Mouse (Mus musculus) G1E (cell line): ENCODE measurements around the gene Pcf11. TPM values are rescaled to one million over a fixed set of nuclear protein-coding genes. Genes with fewer than 3 reads are reported as not detected.

Source experiments
- ATAC-seq: 2 replicates; pipeline ENCODE4 v1.8.0; 2016; ENCODE audit warnings: mild to moderate bottlenecking; ENCODE audit not compliant: insufficient number of reproducible peaks, poor library complexity, low FRiP score, severe bottlenecking; ENCODE audit errors: extremely low read depth
- DNase-seq: peaks from one replicate; pipeline ENCODE4 v3.0.0; 2012; ENCODE audit warnings: low spot score
- H3K27me3 ChIP-seq: 2 replicates; pipeline ENCODE4 v1.6.1; 2012; ENCODE audit warnings: mild to moderate bottlenecking, low read length, inconsistent platforms; ENCODE audit not compliant: insufficient read depth
- H3K36me3 ChIP-seq: replicated peaks from 2 replicates; pipeline ENCODE3; 2012; ENCODE audit warnings: mild to moderate bottlenecking, inconsistent platforms
- H3K4me1 ChIP-seq: 2 replicates; pipeline ENCODE4 v1.6.1; 2012; ENCODE audit warnings: low read depth, low read length, inconsistent platforms, mixed read lengths; ENCODE audit not compliant: insufficient read depth
- H3K4me3 ChIP-seq: 2 replicates; pipeline ENCODE4 v1.5.1; 2012; ENCODE audit warnings: low read depth, mild to moderate bottlenecking, inconsistent platforms, low read length, moderate library complexity, mixed read lengths
- H3K9me3 ChIP-seq: replicated peaks from 2 replicates; pipeline ENCODE4 v1.6.1; 2012; ENCODE audit warnings: inconsistent platforms
- CTCF ChIP-seq: IDR thresholded peaks from 2 replicates; pipeline ENCODE4 v1.5.1; 2012; ENCODE audit warnings: low read depth, low read length, inconsistent platforms, mixed read lengths
- GATA1 ChIP-seq: IDR thresholded peaks from 2 replicates; pipeline ENCODE4 v1.6.1; 2012; ENCODE audit warnings: borderline replicate concordance, low read length, inconsistent platforms, mixed read lengths
- GATA2 ChIP-seq: IDR thresholded peaks from 2 replicates; pipeline ENCODE4 v1.6.1; 2012; ENCODE audit warnings: low read depth, low read length, inconsistent platforms, borderline replicate concordance
- POLR2AphosphoS5 ChIP-seq: IDR thresholded peaks from 2 replicates; pipeline ENCODE4 v1.6.1; 2012; ENCODE audit warnings: low read depth, low read length, inconsistent platforms; ENCODE audit not compliant: insufficient replicate concordance
- TAL1 ChIP-seq: conservative IDR thresholded peaks from 2 replicates; pipeline ENCODE4 v1.6.1; 2012; ENCODE audit warnings: low read depth, low read length, inconsistent platforms, mixed read lengths
- polyA plus RNA-seq: library from polyadenylated mRNA; stranded (reverse); fragments of >175 nt; gene quantifications from 2 replicates; pipeline ENCODE4 v1.2.3, GENCODE M21; 2012
- total RNA-seq, 2 experiments: library from RNA; stranded (forward) in 1 of 2; stranded (reverse) in 1 of 2; fragments of 200-1000 nt in 1 of 2; fragments of >200 nt in 1 of 2; fragmentation: Nextera tagmentation in 1 of 2; gene quantifications; 2 replicates each; pipeline ENCODE4 v1.2.3; 2014 to 2017

Pcf11 gene
- total and polyA plus RNA-seq, 3 experiments = 77.1 to 175 (median 89.9) TPM

DNA sequence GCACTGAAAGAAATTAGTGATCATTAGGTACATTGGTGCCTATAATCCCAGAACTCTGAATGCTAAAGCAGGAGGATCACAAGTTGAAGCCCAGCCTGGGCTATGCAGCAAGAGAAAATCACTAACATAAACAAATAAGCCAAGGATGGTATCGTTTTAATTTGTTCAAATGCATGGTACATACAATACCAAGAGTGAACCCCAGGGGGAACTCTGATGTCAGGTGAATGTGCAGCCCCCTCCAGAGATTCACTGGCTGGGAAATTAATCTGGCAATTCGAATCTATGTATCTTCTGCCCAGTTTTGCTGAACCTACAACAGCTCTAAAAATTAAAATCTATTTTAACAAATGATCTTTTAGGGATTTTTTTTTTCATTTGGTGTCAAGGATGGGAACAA is 45.2 kb downstream of the Pcf11 start:
- DNase-seq (no peak), ATAC-seq (no peak)
- no peaks in the 10 kb centered on the region for H3K4me1 ChIP-seq
- TF ChIP-seq CTCF (no peak), TAL1 (no peak)
- H3K36me3 ChIP-seq = no peaks in the 10 kb centered on the region
- no peaks in the 10 kb centered on the region for H3K9me3 ChIP-seq
- H3K27me3 ChIP-seq = no peaks in the 10 kb centered on the region
- H3K4me3 ChIP-seq = no peak overlapping the region

DNA sequence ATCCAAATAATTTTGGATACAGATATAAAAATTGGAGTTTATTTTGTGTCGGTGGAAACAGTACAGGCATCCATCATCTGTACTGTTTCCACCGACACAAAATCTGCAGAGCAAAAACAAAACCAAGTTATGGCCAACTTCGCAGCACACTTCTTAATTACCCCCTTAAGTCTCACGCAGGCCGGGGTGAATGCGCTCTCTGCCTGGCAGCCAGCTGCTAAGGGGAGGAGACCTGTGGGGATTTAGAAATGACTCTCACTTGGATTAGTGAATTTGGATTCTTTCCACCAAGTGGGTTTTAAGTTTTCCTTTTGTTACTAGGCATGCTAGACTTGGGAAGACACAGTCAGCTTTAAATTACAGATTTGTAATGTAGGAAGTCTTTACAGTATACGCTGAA is 58.9 kb downstream of the Pcf11 start:
- H3K4me3 ChIP-seq = no peak overlapping the region
- H3K9me3 ChIP-seq = no peaks in the 10 kb centered on the region
- H3K4me1 ChIP-seq = no peaks in the 10 kb centered on the region
- H3K36me3 ChIP-seq = no peaks in the 10 kb centered on the region
- DNase-seq (no peak), ATAC-seq (no peak)
- TF ChIP-seq GATA2 = no peak
- no peak for TF ChIP-seq POLR2AphosphoS5
- no peak for TF ChIP-seq GATA1
- no peak for TF ChIP-seq TAL1
- H3K27me3 ChIP-seq = no peaks in the 10 kb centered on the region; the same call in 1 of the 2 replicates

DNA sequence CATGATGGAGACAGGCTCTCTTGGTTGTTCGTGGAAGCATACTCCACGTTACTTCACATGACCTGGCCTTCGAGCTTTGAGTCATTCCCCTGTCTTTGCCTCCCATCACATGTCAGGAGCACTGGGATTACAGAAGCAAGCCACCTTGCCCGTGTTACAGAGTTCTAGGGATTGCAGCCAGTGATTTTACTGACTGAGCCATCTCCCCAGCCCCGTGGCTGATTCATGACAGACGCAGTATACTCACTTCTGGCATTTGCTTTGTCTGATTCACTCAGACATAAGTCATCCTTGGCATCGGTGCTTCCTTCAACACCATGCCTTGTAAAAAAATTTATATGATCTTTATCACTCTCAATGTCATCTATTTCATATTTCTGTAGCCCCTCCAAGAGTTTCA is 64.8 kb downstream of the Pcf11 start:
- H3K27me3 ChIP-seq = no peaks in the 10 kb centered on the region; the same call in 1 of the 2 replicates
- TF ChIP-seq TAL1 = no peak
- no peak for TF ChIP-seq CTCF
- no peak for TF ChIP-seq GATA1
- TF ChIP-seq GATA2 = no peak
- TF ChIP-seq POLR2AphosphoS5 = no peak
- H3K36me3 ChIP-seq = no peaks in the 10 kb centered on the region
- no peak overlapping the region for H3K4me3 ChIP-seq
- no peaks in the 10 kb centered on the region for H3K9me3 ChIP-seq
- H3K4me1 ChIP-seq = no peaks in the 10 kb centered on the region
- DNase-seq (no peak), ATAC-seq (no peak)

Other genes with a start within 250 kb of the Pcf11 start
- gene Ccdc90b, start 108.8 kb downstream of the Pcf11 start, total RNA-seq (2014; fragmentation: Nextera tagmentation) = not detected in 2 replicates
- not detected in 2 replicates for gene Ccdc90b, start 108.8 kb downstream of the Pcf11 start, total RNA-seq (2017)
- not detected in 2 replicates for gene Ccdc90b, start 108.8 kb downstream of the Pcf11 start, polyA plus RNA-seq
- gene Ankrd42, start 32.8 kb downstream of the Pcf11 start, total RNA-seq (2014; fragmentation: Nextera tagmentation) = 1.1 and 2.2 TPM in 2 replicates
- 0.66 and 1.0 TPM in 2 replicates for gene Ankrd42, start 32.8 kb downstream of the Pcf11 start, total RNA-seq (2017)
- 0.43 and 0.44 TPM in 2 replicates for gene Ankrd42, start 32.8 kb downstream of the Pcf11 start, polyA plus RNA-seq
- gene Rab30, start 71.7 kb upstream of the Pcf11 start, total RNA-seq (2014; fragmentation: Nextera tagmentation) = 3.4 and 4.4 TPM in 2 replicates
- 1.1 and 1.6 TPM in 2 replicates for gene Rab30, start 71.7 kb upstream of the Pcf11 start, total RNA-seq (2017)
- gene Rab30, start 71.7 kb upstream of the Pcf11 start, polyA plus RNA-seq = 0.01 and 0.08 TPM in 2 replicates
- 86.3 and 95.7 TPM in 2 replicates for gene Ddias, start 204.3 kb upstream of the Pcf11 start, total RNA-seq (2014; fragmentation: Nextera tagmentation)
- 32.1 and 40.8 TPM in 2 replicates for gene Ddias, start 204.3 kb upstream of the Pcf11 start, total RNA-seq (2017)
- 23.3 and 26.8 TPM in 2 replicates for gene Ddias, start 204.3 kb upstream of the Pcf11 start, polyA plus RNA-seq
- gene Prcp, start 204.5 kb upstream of the Pcf11 start, total RNA-seq (2014; fragmentation: Nextera tagmentation) = 41.2 and 47.6 TPM in 2 replicates
- 12.5 and 12.9 TPM in 2 replicates for gene Prcp, start 204.5 kb upstream of the Pcf11 start, total RNA-seq (2017)
- gene Prcp, start 204.5 kb upstream of the Pcf11 start, polyA plus RNA-seq = 30.0 and 42.5 TPM in 2 replicates